Mouse (Mus musculus) lung, postnatal 0 days (tissue): ENCODE measurements around the gene Ogfr. TPM values are rescaled to one million over a fixed set of nuclear protein-coding genes. Genes with fewer than 3 reads are reported as not detected.
A peak's percentile ranks its signal among the peaks of the same experiment; 100 is the strongest.

Experiments
- ATAC-seq: fragments of 200-750 bp; cut with Nextera tagmentation; 2 replicates; pipeline ENCODE4 v1.8.0; 2017; ENCODE audit warnings: moderate library complexity
- DNase-seq: peaks from one replicate; pipeline ENCODE4 v3.0.0-alpha.2; 2016; ENCODE audit warnings: low spot score
- H3K27ac ChIP-seq: fragments of 300-500 bp; sonication (generic); 2 replicates; pipeline ENCODE4 v1.5.1; 2014; ENCODE audit warnings: antibody characterized with exemption, mild to moderate bottlenecking, low read length, mixed read lengths
- H3K27me3 ChIP-seq: fragments of 300-500 bp; sonication (generic); replicated peaks from 2 replicates; pipeline ENCODE4 v1.6.1; 2014; ENCODE audit warnings: low read length, mixed read lengths; ENCODE audit not compliant: insufficient read depth
- H3K36me3 ChIP-seq: fragments of 300-500 bp; sonication (generic); 2 replicates; pipeline ENCODE4 v1.6.1; 2014; ENCODE audit warnings: low read length, mixed read lengths; ENCODE audit not compliant: insufficient read depth
- H3K4me1 ChIP-seq: fragments of 300-500 bp; sonication (generic); 2 replicates; pipeline ENCODE4 v1.6.1; 2014; ENCODE audit warnings: antibody characterized with exemption, low read depth, low read length, mixed read lengths; ENCODE audit not compliant: insufficient read depth
- H3K4me2 ChIP-seq: fragments of 300-500 bp; sonication (generic); replicated peaks from 2 replicates; pipeline ENCODE4 v1.6.1; 2014; ENCODE audit warnings: low read depth, mild to moderate bottlenecking, low read length, moderate library complexity, mixed read lengths
- H3K4me3 ChIP-seq: fragments of 300-500 bp; sonication (generic); 2 replicates; pipeline ENCODE4 v1.5.1; 2014; ENCODE audit warnings: low read depth, low read length
- H3K9ac ChIP-seq: fragments of 300-500 bp; sonication (generic); replicated peaks from 2 replicates; pipeline ENCODE4 v1.6.1; 2014; ENCODE audit warnings: low read depth, mild to moderate bottlenecking
- H3K9me3 ChIP-seq: fragments of 300-500 bp; sonication (generic); 2 replicates; pipeline ENCODE4 v1.6.1; 2016; ENCODE audit warnings: low read length, mixed read lengths
- CTCF ChIP-seq: IDR thresholded peaks from 2 replicates; pipeline ENCODE4 v1.5.1; 2016; ENCODE audit warnings: antibody characterized with exemption, mild to moderate bottlenecking
- EP300 ChIP-seq: IDR thresholded peaks from 2 replicates; pipeline ENCODE4 v1.6.1; 2016; ENCODE audit warnings: antibody characterized with exemption, mild to moderate bottlenecking, control low read depth
- WGBS: fragments of 180-500 bp; shearing (Covaris S2); extraction: QIAGEN DNeasy Blood & Tissue Kit; methylation state at CpG from one replicate; pipeline ENCODE4 v1.1.7; 2014; 5-methylcytosine and 5-hydroxymethylcytosine counted together
- polyA plus RNA-seq: library from polyadenylated mRNA; unstranded; fragments of >200 nt; fragmentation: Nextera tagmentation; extraction: Ambion mirVana; gene quantifications from 2 replicates; pipeline ENCODE4 v1.2.1, GENCODE M21; 2015

The Ogfr gene
- polyA plus RNA-seq, 1 experiment from 2014 or later, result 38.3 TPM

DNA sequence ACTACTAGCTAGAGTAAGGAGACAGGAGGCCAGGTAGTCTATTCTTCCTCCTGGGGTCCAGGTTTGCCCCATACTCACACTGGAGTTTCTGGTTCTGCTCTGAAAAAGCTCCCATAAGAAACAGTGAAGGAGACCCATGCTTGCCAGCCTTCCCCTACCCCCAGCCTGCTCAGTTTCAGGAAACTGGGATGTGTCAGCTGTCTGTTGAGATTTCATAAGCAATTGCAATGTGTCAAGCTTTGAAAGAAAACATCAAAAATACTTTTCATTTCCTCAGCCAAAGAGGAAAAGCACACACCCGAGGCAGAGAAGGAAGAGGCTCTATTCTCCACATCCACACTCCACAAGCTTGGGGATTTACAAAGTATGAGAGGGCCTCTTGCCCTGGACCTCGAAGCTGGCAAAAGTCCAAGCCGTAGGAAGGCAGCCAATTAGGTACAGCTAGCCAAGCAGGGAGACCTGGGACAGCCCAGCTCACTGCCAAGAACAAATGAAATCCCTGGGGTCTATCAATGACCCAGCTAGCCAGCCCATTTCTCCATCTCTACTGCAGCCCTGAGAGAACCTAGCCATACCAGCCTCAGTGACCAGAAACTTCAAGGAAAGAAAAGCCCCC lies 19.9 kb upstream of the Ogfr start:
- Histone ChIP-seq H3K4me1 (peaks cover 8% of the 10 kb centered on the region; the same call in 1 of the 2 replicates), H3K27ac (no peak overlapping the region), H3K4me2 (no peak overlapping the region), H3K27me3 (peaks cover 3% of the 10 kb centered on the region; the same call in 1 of the 2 replicates), H3K4me3 (no peak overlapping the region), H3K9me3 (no peaks in the 10 kb centered on the region), H3K36me3 (no peaks in the 10 kb centered on the region), H3K9ac (no peak overlapping the region)
- peak; percentile 44 for DNase-seq
- 2% methylated on average over 3 of the region's 3 CpGs for WGBS
- peak; percentile 56; the same call in 1 of the 2 replicates for ATAC-seq
- TF ChIP-seq EP300 (no peak), CTCF (no peak)

DNA sequence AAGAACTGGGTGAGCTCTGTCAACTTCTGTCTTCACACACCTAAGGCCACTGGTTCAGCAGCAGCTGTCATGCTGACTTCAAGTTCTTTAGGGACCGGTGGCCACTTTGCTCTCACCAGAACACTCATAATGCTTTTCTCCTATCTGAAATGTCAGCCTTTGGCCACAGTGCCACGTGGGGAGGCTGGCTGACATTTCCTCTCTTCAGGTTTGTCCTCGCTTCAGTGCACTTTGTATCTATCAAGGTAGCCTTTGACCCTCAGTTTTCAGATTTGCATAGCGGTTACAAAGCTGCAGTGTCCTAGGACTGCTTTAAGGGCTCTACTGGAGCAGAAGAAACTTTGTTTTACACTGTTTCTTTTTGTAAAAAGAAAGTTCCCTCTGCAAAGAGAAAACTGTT lies 12.6 kb upstream of the Ogfr start:
- Histone ChIP-seq H3K4me2 (no peak overlapping the region), H3K27me3 (no peaks in the 10 kb centered on the region), H3K36me3 (no peaks in the 10 kb centered on the region), H3K4me1 (no peaks in the 10 kb centered on the region), H3K9me3 (no peaks in the 10 kb centered on the region), H3K27ac (no peak overlapping the region), H3K4me3 (no peak overlapping the region), H3K9ac (no peak overlapping the region)
- no peak for ATAC-seq
- 53% methylated on average over 4 of the region's 4 CpGs for WGBS
- no peak for DNase-seq
- TF ChIP-seq EP300 (no peak), CTCF (no peak)

DNA sequence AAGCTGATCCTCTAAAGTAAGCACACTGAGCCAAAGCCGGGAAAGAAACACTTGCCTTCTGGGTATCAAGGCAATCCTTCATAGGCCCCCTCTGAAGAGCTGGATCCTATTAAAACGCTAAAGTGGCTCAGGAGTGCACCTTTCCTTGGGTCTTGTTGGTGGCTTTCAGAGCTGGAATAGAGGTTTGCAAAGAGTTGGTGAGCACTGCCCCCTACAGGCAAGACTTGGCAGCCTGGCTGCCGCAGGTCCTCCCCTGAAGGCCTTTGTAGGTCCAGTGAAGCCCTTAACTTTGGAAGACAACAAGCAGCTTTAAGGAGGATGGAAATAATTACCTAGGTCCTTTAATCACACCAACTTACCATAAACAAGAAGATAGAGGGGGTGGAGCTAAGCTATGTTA lies 10.4 kb upstream of the Ogfr start:
- H3K4me1 ChIP-seq, result no peaks in the 10 kb centered on the region; the same call in 1 of the 2 replicates
- 6% methylated on average over 3 of the region's 3 CpGs for WGBS
- no peaks in the 10 kb centered on the region for H3K9me3 ChIP-seq
- no peaks in the 10 kb centered on the region for H3K27me3 ChIP-seq
- no peak overlapping the region for H3K27ac ChIP-seq
- H3K4me2 ChIP-seq, result no peak overlapping the region
- TF ChIP-seq EP300 (no peak), CTCF (peak; percentile 94)
- no peak overlapping the region for H3K9ac ChIP-seq
- no peak for ATAC-seq
- H3K36me3 ChIP-seq, result no peaks in the 10 kb centered on the region
- DNase-seq, result peak; percentile 83
- H3K4me3 ChIP-seq, result no peak overlapping the region

DNA sequence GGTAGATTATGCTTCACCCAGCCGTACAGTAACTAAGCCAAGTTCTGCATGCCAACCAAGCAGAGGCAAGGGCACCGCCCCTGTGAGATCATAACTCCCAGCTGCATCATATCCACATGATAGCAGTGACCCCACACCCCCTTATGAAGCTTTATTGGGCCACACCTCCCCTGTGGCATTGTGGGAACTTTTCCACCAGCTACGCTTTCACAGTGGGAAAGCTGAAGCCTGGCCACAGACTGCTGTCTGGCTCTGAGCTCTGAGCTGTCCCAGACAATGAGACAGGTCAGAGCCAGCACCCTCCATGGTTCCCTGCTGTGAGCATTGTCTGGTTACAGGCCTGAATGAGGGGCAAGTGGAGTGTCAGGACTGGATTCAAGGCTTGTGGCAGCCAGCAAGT lies 8.0 kb upstream of the Ogfr start, which contains the start of gene Mrgbp:
Mrgbp (plus strand) TSS at position 303 of the 400 bp plus-strand sequence.
- no peaks in the 10 kb centered on the region for H3K27me3 ChIP-seq
- ATAC-seq (peak; percentile 23), DNase-seq (peak; percentile 56)
- H3K4me3 ChIP-seq, result no peak within 1 kb of the TSS
- H3K4me2 ChIP-seq, result no peak within 1 kb of the TSS
- H3K9me3 ChIP-seq, result no peaks in the 10 kb centered on the region
- no peak within 1 kb of the TSS for H3K9ac ChIP-seq
- H3K36me3 ChIP-seq, result 0 out of 2 replicates have a peak, but pooled peaks cover 4% of the 10 kb centered on the region
- no peaks in the 10 kb centered on the region; the same call in 1 of the 2 replicates for H3K4me1 ChIP-seq
- no peak for TF ChIP-seq CTCF
- TF ChIP-seq EP300, result no peak
- no peak within 1 kb of the TSS for H3K27ac ChIP-seq
- WGBS, result 65% methylated on average over 3 of the region's 3 CpGs

DNA sequence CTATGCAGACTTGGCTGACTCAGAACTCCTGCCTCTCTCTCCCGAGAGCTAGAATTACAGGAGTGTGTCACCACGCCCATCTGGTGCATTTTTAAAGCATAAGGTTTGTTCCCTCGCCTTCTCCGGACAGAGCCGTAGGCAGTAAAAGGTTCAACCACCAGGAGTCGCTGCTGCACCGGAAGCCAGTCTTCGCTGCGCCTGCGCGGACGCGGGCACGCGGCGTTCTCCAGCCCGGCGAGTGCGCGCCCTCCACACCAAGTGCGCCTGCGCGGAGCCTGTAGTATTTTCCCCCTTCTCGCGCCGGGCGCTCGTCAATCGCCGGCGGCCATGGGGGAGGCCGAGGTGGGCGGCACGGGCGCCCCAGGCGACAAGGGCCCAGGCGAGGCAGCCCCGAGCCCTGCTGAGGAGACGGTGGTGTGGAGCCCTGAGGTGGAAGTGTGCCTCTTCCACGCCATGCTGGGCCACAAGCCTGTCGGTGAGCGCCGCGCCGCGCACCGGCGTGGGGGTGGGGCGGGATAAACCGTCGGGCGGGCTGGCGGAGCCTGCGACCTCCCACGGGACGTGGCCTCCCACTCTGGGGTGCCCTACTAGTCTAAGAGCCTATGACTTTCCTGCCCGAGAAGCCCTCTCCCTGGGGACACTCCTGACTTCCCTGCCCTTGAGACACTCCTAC lies 6.4 kb upstream of the Ogfr start:
- H3K27me3 ChIP-seq, result no peaks in the 10 kb centered on the region
- H3K4me2 ChIP-seq, result peak overlapping the region; percentile 89
- peak; percentile 91 for ATAC-seq
- peak overlapping the region; percentile 85 for H3K4me3 ChIP-seq
- no peaks in the 10 kb centered on the region; the same call in 1 of the 2 replicates for H3K4me1 ChIP-seq
- TF ChIP-seq EP300, result no peak
- peak; percentile 98 for TF ChIP-seq CTCF
- peak overlapping the region; percentile 57 for H3K27ac ChIP-seq
- H3K36me3 ChIP-seq, result 0 out of 2 replicates have a peak, but pooled peaks cover 4% of the 10 kb centered on the region
- 3% methylated on average over 49 of the region's 57 CpGs for whole genome bisulfite sequencing
- no peaks in the 10 kb centered on the region for H3K9me3 ChIP-seq
- peak overlapping the region; percentile 88 for H3K9ac ChIP-seq
- DNase-seq, result peak; percentile 97

DNA sequence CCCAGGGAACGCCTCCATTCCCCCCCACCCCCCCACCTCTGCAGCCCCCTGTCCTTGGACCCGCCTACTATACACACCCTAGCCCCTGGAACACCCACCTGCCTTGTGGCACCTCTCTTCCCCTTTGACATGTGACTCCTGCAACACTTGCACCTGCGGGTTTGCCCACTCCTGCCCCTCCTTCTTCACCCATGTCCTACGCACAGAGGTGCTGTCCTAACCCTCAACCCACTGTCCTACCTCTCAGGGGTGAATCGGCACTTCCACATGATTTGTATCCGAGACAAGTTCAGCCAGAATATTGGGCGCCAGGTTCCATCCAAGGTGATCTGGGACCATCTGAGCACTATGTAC lies 5.9 kb upstream of the Ogfr start:
- DNase-seq, result no peak

More for the DNA sequence above, 5.9 kb upstream of the Ogfr start:
- Histone ChIP-seq H3K36me3 (0 out of 2 replicates have a peak, but pooled peaks cover 4% of the 10 kb centered on the region), H3K4me3 (peak overlapping the region; percentile 85), H3K27me3 (no peaks in the 10 kb centered on the region), H3K27ac (peak overlapping the region; percentile 57; the same call in 1 of the 2 replicates), H3K9ac (peak overlapping the region; percentile 88), H3K9me3 (no peaks in the 10 kb centered on the region), H3K4me2 (peak overlapping the region; percentile 89), H3K4me1 (no peaks in the 10 kb centered on the region; the same call in 1 of the 2 replicates)
- TF ChIP-seq EP300, result no peak
- TF ChIP-seq CTCF, result no peak
- ATAC-seq, result no peak; the same call in 1 of the 2 replicates
- WGBS, result 22% methylated on average over 5 of the region's 7 CpGs
